Mouse (Mus musculus): ENCODE data around the gene Jpt2.
"Not testable (repeated sequence)": the region's sequence is repeated elsewhere in the genome, so short reads cannot be mapped to it uniquely, and the experiment has no call there.

Gene Jpt2

DNA sequence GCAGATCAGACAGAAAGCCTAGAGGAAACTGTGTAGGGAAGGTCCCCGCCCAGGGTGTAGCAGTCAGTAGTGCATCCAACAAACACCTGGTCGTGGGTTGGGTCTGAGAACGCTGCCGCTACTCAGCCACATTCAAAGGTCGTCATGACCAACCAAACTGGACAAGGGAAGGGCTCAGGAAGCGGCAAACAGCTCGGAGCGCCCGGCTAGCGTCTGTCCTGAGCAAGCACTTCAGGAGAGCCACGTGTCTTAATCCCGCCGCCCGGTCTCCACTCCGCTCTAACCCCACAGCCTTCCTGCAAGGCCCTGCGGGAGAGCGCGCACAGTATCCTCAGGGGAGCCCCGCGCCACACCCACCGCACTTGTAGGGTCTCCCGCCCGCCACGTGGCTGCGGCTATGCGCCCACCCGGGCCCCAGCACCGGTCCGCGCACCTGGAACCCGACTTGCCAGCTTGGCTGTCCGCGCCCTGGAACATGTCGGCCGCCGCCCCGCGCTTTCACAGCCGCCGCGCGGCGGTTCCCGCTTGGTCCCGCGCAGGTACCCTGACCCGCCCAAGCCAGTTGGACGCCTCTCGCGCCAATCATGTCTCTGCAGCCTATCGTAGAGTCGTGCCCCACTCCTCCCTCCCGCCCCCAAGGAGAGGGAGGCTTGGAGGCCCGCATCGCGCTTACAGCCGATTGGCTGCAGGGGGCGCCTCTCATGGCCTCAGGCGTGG, at the start of gene Jpt2:
Gene Jpt2 (minus strand): TSS at position 555 of the 717 bp plus-strand sequence.
- DNase-seq: peak; percentile 97 to 100

DNA sequence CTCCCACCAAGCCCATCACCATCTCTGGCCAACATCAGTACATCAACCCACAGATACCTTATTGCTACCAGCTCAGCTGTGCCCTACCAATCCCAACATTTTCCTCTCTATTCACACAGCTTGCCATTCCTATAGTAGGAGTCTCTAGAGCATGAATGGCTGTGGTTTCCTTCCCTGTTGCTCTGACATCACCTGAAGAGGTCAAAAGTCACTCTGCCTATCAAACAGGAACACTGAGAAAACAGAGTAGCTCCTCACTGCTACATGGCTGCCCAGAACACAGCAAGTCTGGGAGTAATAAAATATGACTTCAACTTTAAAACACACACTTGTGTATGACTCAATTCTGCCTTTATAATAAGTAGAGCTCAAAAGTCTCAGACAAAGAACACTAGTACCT, 47.0 kb upstream of the Jpt2 start:
- no peak for DNase-seq

DNA sequence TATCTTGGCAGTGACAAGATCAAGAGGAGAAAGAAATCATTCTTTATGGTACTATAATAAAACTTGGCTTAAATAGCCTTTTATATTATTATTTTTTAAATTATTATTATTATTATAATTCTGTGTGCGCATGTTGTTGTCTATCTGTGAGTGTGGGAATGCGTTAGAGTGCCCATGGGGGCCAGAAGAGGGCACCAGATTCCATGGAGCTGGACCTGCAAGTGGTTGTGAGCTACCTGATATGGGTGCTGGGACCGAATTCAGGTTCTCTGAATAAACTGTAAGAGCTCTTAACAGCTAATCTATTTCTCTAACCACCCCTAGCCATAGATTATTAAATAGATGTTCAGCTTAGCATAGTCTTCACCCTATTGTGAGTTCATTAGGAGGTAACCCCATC, 44.6 kb upstream of the Jpt2 start:
- DNase-seq: no peak

DNA sequence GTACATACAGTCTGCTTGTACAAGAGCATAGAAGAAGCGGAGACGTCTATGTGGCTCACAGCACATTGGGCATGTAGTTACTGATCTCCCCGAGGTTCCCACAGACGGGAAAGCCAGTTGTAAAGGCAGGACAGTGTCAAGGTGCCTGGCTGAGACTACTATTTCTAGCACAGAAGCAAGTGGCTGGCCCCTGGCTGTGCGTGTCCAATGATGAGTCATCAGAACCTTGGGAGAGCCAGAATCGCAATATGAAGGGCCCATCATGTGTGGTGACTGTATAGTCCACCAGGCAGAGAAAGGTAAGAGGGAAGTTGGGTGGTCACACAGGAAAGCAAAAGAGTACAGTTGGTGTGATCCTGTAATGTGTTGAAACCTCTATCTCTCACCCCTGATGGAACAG, 34.2 kb upstream of the Jpt2 start:
- DNase-seq: no peak

DNA sequence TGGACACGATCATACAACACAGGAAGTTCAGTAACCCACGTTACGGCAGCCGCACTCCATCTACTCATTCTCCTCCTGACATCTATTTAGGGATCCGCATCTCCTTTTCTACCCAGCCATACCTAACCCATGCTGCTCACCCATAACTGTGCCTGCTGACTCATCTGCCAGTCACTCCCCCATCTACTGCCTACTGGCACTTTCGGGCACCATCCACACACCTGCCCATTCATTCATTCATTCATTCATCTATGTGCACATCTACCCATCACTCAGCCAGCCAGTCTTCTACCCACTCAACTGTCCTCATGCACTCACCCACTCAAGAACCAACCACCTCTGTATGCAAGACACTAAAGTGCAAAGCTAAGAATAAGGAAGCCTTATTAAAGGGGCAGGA, 26.7 kb upstream of the Jpt2 start:
- DNase-seq: no peak

DNA sequence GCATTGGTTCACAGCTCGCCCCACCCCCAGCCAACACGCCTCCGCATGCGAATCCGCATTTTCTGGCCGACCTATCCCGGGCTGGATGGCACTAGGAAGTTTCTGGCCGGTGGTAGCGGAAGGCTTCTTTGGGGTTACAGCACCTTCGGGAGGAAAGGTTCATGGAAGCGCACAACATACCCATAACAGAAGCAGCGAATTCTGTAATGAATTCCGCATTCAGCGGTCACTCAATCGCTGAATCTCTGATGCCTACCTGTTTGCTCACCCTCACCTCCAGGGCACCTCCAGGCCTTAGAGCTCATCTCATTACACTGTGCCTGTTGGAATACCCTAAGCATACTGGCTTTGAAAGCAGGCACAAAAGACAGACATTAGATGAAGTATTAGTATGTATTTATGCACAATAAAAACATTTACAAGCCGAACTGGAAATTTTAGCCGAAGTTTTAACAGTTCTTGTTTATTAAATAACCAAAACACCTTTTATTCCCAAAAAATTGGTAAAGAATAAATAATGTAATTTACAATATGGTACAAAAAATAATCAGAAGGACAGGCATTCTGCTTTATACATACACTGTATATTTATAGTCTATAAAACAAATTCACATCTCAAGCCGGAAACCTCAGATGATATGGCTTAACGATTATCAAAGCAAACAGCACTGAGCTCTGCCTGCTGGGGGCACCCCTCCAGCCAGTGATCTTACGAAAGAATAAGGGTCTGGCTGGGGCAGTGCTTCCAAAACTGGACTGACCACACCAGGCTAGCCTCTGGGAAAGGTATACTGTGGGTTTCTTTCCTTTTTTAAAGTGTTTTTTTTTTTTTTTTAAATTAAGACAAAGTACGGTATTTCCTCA, 595 bp upstream of the Jpt2 start:
- DNase-seq: no peak

DNA sequence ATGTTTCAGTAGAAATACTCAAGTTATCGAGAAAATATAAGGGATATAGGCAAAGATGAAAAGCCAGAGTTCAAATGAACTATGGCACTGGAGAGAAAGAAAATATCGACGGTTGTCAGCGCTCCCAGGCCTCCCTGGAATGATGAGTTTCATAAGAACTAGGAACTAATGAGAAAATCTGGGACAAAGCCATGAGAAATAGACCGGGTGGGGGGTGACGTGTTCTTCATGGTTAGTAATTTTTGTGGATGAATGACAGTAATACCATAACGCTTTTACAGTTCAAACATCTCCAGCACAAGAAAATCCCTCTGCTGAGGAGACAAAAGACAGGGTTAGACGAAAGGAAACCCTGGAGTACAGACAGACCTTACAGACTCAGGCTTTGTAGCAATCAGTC, 1.1 kb downstream of the Jpt2 start:
- no peak for DNase-seq

DNA sequence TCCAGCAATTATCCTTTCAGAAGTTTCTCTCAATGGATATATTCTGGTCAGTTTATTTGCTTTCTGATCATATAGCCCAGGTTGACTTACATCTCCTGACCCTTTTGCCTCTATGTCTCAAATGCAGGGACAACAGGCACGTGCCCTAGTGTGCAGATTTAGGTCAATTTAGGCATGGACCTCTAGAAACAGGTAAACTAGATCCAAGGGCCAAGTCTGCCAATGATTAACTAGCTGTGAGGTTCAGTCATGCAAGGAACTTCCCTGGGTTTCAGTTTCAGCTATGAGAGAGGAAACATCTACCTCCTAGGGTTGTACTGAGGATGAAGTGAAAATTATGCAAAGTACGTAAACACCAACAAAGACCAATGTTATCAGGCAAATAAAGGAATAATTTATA, 7.2 kb downstream of the Jpt2 start:
- no peak for DNase-seq

DNA sequence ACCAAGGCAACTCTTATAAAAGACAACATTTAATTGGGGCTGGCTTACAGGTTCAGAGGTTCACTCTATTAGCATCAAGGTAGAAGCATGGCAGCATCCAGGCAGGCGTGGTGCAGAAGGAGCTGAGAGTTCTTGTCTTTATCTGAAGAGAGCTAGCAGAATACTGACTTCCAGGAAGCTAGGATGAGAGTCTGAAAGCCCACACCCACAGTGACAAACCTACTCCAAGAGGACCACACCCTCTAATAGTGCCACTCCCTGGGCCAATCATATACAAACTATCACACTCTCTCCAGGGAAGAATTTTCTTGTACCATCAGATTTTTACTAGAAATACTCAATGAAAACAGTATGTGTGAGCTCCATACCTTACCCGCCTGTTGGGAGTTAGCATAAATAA, 9.8 kb downstream of the Jpt2 start:
- DNase-seq: no peak

DNA sequence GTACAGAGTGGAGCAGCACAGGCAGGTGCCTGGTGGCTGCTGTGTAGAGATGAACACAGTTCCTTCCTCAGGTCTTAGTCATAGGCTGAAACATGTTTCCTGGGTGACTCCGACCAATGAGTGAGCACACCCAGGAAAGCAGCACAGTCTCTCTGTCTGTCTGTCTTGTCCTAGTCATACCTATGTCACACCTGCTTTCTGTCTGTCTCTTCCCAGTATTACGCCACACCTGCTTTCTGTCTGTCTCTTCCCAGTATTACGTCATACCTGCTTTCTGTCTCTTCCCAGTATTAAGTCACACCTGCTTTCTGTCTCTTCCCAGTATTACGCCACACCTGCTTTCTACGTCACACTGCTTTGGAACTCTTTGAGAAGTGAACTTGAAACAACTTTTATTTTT, 12.3 kb downstream of the Jpt2 start:
- DNase-seq: no peak

DNA sequence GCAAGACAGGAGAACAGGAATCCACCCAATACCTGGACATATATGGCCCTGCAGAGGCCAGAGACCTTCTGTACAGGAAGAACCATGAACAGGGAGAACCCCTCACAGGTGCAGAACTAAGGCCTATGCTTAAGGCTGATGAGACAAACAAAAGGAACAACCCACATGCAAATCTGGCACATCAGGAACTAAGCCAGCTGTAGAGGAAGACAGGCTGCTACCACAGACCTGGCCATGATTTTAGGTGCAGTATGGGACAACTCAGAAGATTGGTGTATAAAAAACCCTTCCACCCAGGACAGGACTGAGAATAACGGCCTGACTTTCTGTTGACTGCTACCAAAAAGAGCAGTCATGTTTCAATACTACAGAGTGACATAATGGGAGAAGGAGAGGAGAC, 16.9 kb downstream of the Jpt2 start:
- not testable (repeated sequence) for DNase-seq

DNA sequence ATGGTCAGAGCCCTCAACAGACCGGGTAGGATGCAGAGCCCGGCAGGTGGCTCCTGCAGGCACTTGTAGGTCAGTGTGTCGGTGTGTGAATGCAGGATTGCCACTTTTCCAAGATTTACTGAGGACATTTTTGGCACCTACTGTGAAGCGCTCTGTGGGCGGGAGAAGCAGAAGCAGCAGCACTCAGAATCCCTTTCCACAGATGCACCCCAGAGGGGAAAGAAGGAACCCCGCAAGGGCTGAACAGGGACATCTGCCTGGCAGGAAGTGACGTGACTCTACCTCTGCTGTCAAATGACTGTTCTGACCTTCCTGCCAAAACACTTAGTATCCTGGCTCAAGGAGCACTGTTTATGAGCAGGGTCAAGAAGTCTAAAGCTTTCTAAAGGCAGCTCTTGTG, 17.5 kb downstream of the Jpt2 start:
- no peak for DNase-seq

DNA sequence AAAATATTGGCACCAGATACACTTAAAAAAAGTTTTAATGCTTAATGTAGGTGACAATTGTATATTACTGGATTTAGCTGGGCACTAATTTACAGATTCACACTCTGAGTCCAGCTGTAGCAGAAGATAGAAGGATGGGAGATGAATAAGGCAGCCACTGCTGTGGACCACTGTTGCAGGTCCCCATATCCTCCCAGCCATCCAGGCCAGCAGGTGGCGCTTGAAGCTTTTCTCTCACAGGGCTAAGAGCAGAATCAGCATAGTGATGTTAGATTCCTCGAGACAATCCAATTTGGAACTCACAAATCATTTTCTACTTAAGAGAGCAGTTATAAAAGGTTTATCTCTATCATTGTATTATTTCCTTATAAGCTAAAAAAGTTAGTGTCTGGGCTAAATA, 18.0 kb downstream of the Jpt2 start:
- DNase-seq: peak; percentile 49 to 50

DNA sequence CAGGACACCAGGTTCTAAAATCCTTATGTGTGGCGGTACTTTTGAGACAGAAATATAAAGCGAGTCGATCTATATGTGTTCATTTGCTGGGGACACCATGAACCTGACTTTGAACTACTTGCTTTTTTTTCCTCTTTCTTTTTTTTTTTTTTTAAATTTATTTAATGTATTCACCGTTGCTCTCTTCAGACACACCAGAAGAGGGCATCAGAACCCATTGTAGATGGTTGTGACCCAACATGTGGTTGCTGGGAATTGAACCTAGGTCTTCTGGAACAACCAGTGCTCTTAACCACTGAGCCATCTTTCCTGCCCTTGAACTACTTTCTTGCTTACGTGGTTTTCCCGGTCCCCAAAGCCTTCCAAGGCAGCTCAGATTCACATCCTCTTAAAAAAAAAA, 23.2 kb downstream of the Jpt2 start:
- DNase-seq: no peak

DNA sequence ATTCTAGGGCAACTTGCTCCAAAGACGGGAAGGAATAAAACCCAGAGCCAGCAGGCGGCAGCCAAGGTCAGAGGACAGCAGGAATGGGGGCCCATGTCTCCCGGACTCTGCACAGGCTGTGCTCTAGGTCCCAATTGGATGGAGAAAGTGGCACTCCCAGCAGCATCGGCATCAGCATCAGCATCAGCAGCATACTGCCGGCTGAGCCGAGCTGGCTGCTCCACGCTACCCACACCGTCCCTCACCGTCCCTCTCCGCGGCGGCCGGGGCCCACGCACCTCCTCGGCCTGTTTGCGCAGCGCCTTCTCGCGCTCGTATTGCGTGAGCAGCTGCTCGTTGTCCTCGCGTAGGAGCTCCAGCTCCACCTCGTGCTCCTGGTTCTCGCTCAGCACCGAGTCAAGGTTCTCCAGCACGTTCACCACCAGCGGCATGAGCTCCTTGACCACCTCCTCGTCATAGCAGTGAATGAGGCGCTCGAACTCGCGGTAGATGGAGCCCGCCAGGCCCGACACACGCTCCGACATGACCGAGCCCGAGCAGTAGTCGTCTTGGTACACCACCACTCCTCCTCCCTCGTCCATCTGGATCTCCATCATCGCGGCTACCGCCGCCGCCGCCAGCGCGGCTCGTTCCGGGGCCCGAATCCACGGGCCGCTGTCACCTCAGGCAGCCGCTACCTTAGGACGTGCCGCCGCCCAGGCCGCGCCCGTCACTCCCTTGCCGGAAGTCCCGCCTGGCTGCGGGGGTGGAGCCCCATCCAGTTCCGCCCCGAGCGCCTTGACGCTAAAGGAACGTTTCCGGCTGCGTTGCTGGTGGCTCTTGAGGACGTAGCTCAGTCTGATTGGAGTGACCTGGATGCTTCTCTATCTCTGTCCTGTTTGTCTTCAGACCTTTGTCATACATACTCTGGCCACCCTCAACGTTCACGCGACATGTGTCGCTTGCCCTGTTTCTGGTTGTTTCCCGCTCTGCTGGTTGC, 23.9 kb downstream of the Jpt2 start, which contains the start of gene Mapk8ip3:
Gene Mapk8ip3 (minus strand): TSS at position 719 of the 979 bp plus-strand sequence.
- peak; percentile 97 for DNase-seq

DNA sequence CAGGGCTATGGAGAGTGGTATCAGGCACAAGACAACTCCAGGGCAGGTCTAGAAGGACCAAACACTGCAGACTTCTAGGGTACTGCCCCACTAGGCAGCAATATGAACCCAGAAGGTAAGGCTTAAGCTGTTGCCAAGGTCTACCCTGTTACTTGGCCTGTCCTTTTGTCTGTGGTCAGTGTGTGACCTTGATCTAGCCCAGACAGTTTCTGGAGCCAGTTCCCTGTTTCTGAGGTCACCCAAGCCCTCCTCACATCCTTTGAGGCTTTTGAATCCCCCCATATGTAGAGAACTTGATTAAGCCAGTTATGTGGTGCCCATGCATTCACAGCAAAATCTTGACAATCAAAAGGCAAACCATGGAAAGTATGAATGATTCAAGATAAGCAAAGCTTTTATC, 24.8 kb downstream of the Jpt2 start:
- no peak for DNase-seq

DNA sequence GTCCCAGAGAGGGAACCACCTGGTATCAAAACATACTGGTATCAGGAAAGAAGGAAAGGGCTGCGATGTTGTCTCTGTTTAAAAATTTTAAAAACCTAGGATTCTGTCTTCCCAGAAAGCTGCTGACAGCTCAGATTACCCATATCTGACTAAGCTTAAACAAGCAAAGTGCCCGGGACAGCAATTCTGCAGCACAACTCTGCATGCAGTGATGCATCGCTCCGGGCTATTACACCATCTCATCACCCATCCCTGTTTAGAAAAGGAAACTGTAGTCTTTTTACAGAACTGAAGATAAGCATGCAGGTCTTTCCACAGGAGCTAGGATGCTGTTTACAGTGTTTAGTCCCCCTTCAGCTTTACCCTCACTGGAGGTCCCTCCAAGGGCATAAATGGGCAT, 25.6 kb downstream of the Jpt2 start:
- no peak for DNase-seq

DNA sequence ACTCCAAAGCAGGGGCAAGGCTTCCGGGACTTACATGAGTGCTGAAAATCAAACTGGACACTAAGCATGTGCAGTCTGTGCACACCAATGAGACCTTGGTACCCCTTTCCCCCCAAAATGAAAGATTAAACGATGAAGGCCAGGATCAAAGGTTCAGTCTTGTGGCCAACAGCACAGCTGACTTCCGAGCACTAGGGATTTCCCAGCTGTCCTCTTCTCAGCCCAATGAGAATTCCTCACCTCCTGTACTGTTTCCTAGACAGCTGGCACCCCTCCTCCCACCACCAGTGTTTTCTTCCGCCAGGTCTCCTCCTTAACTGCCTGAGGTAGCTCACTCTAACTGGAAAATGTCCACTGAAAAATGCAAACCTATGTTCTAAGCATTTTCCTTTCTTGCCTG, 27.3 kb downstream of the Jpt2 start:
- no peak for DNase-seq

DNA sequence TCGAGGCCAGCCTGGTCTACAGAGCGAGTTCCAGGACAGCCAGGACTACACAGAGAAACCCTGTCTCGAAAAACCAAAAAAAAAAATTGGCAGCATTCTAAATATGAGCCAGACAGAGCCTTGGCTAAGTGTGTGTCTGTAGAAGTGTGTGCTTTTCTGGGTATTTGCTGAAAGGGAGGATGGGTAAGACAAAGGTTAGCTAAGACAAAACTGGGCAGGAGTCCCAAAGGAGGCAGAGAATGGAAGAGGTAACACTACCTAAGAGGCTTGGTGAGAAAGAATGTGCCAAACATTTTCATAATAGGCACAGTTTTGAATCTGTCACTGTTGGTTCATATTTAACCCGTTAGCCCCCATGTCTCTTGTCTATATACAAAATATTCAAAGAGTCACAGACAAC, 28.1 kb downstream of the Jpt2 start:
- no peak for DNase-seq

DNA sequence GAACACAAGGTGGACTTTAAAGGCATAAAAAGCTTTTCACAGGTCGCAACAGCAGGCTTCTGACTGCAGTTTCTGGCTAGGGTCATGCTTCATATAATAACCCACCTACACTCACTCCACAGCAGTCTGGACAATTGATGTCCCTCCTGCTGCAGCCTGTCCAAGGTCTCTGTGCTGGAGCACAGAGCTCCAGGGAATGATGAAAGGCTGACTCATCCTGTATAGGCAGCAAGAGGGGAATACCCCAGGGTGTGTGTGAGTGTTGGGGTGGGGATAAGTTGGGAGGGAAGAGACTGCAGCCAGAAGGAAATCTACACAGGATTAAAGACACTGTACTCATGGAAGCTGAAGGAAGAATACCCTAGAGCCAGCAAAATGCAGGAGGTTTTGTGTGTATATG, 31.0 kb downstream of the Jpt2 start:
- no peak for DNase-seq

DNA sequence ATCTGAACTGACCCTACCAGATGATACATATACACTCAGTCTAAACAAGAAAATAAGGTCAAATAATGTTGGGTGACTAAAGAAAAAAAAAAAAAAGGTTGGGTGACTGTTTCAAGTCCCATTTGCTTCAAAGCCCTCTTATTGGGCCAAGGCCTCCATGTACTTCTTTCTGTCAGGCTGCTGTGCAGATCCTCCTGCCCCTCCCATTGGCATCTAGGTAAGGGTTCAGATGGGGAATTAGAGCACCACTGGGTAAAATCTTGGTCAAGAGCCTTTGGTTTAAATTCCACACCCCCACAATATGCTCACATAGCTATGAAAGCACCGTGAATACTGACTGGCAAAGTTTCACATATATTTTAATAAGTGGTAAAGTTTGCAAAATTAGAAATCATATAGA, 37.2 kb downstream of the Jpt2 start:
- DNase-seq: no peak

DNA sequence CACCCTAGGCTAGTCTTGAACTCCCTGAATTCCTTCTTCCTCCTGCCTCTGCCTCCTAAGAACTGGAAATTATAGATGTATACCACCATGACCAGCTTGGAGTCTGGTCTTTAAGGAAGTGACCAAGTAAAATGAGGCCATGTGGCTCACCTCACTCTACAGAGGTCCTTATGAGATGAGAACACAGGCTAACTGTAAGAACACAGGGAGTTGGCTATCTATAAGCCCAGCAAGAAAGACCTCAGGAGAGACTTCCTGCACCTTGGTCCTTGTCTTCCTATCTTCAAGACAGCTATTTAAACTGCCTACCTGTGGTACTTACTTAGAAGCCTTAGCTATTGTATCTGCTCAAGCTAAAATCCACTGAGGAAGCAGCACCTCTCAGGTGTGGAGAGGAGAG, 46.5 kb downstream of the Jpt2 start:
- no peak for DNase-seq

DNA sequence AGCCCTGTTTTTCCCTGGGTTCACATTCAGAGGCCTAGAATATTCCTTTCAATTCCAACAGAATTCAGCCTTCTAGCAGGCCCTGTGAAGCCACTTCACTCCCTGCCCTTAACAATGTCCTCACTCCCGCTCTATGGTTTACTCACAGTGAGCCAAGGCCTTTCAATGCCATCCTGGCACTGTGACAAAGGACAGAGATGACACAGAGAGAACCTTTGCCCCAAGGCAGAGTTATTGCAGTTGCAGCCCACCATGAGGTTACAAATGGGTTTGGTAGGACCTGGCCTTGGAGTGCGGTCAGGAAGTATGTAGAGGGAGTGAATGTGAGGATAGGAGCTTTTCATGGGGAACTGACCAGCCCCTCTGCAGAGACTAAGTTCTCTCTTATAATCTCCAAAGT, 52.9 kb downstream of the Jpt2 start:
- no peak for DNase-seq
